ENCODE assay signal across 7 mouse cellular contexts in genomic region chr19:42128052-42128740, GRCm38 (mm10). TPM values are rescaled to one million over a fixed set of nuclear protein-coding genes. Genes with fewer than 3 reads are reported as not detected.
DNase-seq lines count a peak whose midpoint lies in the region; ATAC-seq and TF ChIP-seq lines count a peak whose summit lies in the region.

No protein-coding gene starts in this region.

- H3K4me1 ChIP-seq in megakaryocyte, embryonic 14.5 days = peaks cover 74% of the 10 kb centered on the region
- H3K4me1 ChIP-seq in embryonic fibroblast, embryonic 13.5 days (ENCODE audit: control insufficient read depth, insufficient read depth, low read length) = peaks cover 5% of the 10 kb centered on the region
- H3K4me1 ChIP-seq in intestine, postnatal 0 days (replicated peaks; ENCODE audit: control insufficient read depth, insufficient read depth, low read length) = 0 out of 2 replicates have a peak, but pooled peaks cover 3% of the 10 kb centered on the region
- peaks cover 7% of the 10 kb centered on the region for H3K4me1 ChIP-seq in neural tube, embryonic 14.5 days (ENCODE audit: control insufficient read depth, insufficient read depth, low read length)

- H3K4me3 ChIP-seq in megakaryocyte, embryonic 14.5 days (replicated peaks) = peak overlapping the region; percentile 95
- peak overlapping the region; percentile 77 for H3K4me3 ChIP-seq in embryonic fibroblast, embryonic 13.5 days (ENCODE audit: insufficient read depth, low read length)
- H3K4me3 ChIP-seq in intestine, postnatal 0 days (ENCODE audit: low read depth, low read length) = peak overlapping the region; percentile 58
- H3K4me3 ChIP-seq in neural tube, embryonic 14.5 days (ENCODE audit: low read depth, low read length) = peak overlapping the region; percentile 52

- no peaks in the 10 kb centered on the region for H3K27me3 ChIP-seq in megakaryocyte, embryonic 14.5 days (replicated peaks)
- H3K27me3 ChIP-seq in intestine, postnatal 0 days (replicated peaks; ENCODE audit: control insufficient read depth, insufficient read depth, low read length) = no peaks in the 10 kb centered on the region
- H3K27me3 ChIP-seq in neural tube, embryonic 14.5 days (ENCODE audit: control insufficient read depth, insufficient read depth, low read length) = no peaks in the 10 kb centered on the region; the same call in 1 of the 2 replicates

- H3K9me3 ChIP-seq in megakaryocyte, embryonic 14.5 days = no peaks in the 10 kb centered on the region
- H3K9me3 ChIP-seq in intestine, postnatal 0 days (ENCODE audit: control insufficient read depth) = no peaks in the 10 kb centered on the region
- H3K9me3 ChIP-seq in neural tube, embryonic 14.5 days (ENCODE audit: control insufficient read depth, low read length) = no peaks in the 10 kb centered on the region

- ATAC-seq in megakaryocyte, adult 5-6 weeks (ENCODE audit: poor library complexity, severe bottlenecking) = no peak
- peak; percentile 0; the same call in 1 of the 2 replicates for ATAC-seq in intestine, postnatal 0 days
- ATAC-seq in neural tube, embryonic 14.5 days (ENCODE audit: low read depth) = 0 out of 2 replicates have a peak, but pooled peaks have one; percentile 1

- TF ChIP-seq CTCF in embryonic fibroblast, embryonic 13.5 days (IDR thresholded peaks at IDR 0.05; ENCODE audit: borderline replicate concordance, insufficient read depth, low read length) = no peak
- no peak for TF ChIP-seq CTCF in intestine, postnatal 0 days (IDR thresholded peaks at IDR 0.05; ENCODE audit: low read depth)

- peaks cover 23% of the 10 kb centered on the region for H3K36me3 ChIP-seq in megakaryocyte, embryonic 14.5 days (replicated peaks; ENCODE audit: low read length)
- peaks cover 16% of the 10 kb centered on the region for H3K36me3 ChIP-seq in intestine, postnatal 0 days (ENCODE audit: control insufficient read depth, insufficient read depth)
- 0 out of 2 replicates have a peak, but pooled peaks cover 1% of the 10 kb centered on the region for H3K36me3 ChIP-seq in neural tube, embryonic 14.5 days (ENCODE audit: control insufficient read depth, insufficient read depth, low read length)

- peak overlapping the region; percentile 90 for H3K4me2 ChIP-seq in intestine, postnatal 0 days (replicated peaks; ENCODE audit: low read depth)
- H3K4me2 ChIP-seq in neural tube, embryonic 14.5 days (ENCODE audit: low read depth, low read length) = peak overlapping the region; percentile 98

- peak overlapping the region; percentile 74 for H3K27ac ChIP-seq in embryonic fibroblast, embryonic 13.5 days (ENCODE audit: insufficient read depth, low read length)
- H3K27ac ChIP-seq in intestine, postnatal 0 days (ENCODE audit: low read depth, low read length) = peak overlapping the region; percentile 70
- no peak overlapping the region for H3K27ac ChIP-seq in neural tube, embryonic 14.5 days (ENCODE audit: low read depth, low read length)

- no peak for TF ChIP-seq POLR2A in embryonic fibroblast, embryonic 13.5 days (IDR thresholded peaks at IDR 0.05; ENCODE audit: low read depth, low read length)

- 4% methylated on average over 23 of the region's 23 CpGs for WGBS in intestine, postnatal 0 days
- WGBS in neural tube, embryonic 14.5 days = 6% methylated on average over 23 of the region's 23 CpGs

- no peak for DNase-seq in layer of hippocampus, adult 9-10 months (ENCODE audit: low spot score)
- no peak for DNase-seq in adrenal gland, adult (ENCODE audit: inconsistent age in 2 of 2, low spot score in 1 of 2)

- H3K9ac ChIP-seq in intestine, postnatal 0 days (ENCODE audit: low read depth, low read length) = peak overlapping the region; percentile 79
- H3K9ac ChIP-seq in neural tube, embryonic 14.5 days (replicated peaks; ENCODE audit: low read depth, low read length) = peak overlapping the region; percentile 69

RNA-seq across cellular contexts. Expression of gene Avpi1, which starts 0.7 kb away (rescaled TPM):
- 15.5 and 38.7 TPM in 2 replicates for polyA plus RNA-seq in megakaryocyte, embryonic 14.5 days (2012; ENCODE audit: insufficient read depth, low replicate concordance)
- total RNA-seq in megakaryocyte, adult 5-6 weeks (2015) = 1.1 and 1.7 TPM in 2 replicates
- 2.9 and 6.2 TPM in 2 replicates for total RNA-seq in megakaryocyte, adult 5-6 weeks (2017)
- polyA plus RNA-seq in embryonic fibroblast, embryonic 13.5 days (2011; ENCODE audit: insufficient read length, low read depth, missing spikeins) = 18.4 TPM in 2 replicates
- polyA plus RNA-seq in intestine, postnatal 0 days (2015; fragmentation: Nextera tagmentation; extraction: Ambion mirVana) = 39.8 and 40.5 TPM in 2 replicates
- 9.4 and 10.8 TPM in 2 replicates for polyA plus RNA-seq in neural tube, embryonic 14.5 days (2014; fragmentation: Nextera tagmentation; extraction: Ambion mirVana)

RNA-seq across cellular contexts. Expression of gene Marveld1, which starts 19.0 kb away (rescaled TPM):
- 3.6 and 10.8 TPM in 2 replicates for polyA plus RNA-seq in megakaryocyte, embryonic 14.5 days (2012; ENCODE audit: insufficient read depth, low replicate concordance)
- total RNA-seq in megakaryocyte, adult 5-6 weeks (2015) = 5.7 and 6.7 TPM in 2 replicates
- 7.9 and 9.4 TPM in 2 replicates for total RNA-seq in megakaryocyte, adult 5-6 weeks (2017)
- 64.5 and 68.2 TPM in 2 replicates for polyA plus RNA-seq in embryonic fibroblast, embryonic 13.5 days (2011; ENCODE audit: insufficient read length, low read depth, missing spikeins)
- polyA plus RNA-seq in intestine, postnatal 0 days (2015; fragmentation: Nextera tagmentation; extraction: Ambion mirVana) = 9.0 and 9.6 TPM in 2 replicates
- 2.1 and 3.2 TPM in 2 replicates for polyA plus RNA-seq in neural tube, embryonic 14.5 days (2014; fragmentation: Nextera tagmentation; extraction: Ambion mirVana)

RNA-seq across cellular contexts. Expression of gene Zfyve27, which starts 35.6 kb away (rescaled TPM):
- 6.6 and 12.2 TPM in 2 replicates for polyA plus RNA-seq in megakaryocyte, embryonic 14.5 days (2012; ENCODE audit: insufficient read depth, low replicate concordance)
- total RNA-seq in megakaryocyte, adult 5-6 weeks (2015) = 7.9 and 13.1 TPM in 2 replicates
- total RNA-seq in megakaryocyte, adult 5-6 weeks (2017) = 21.3 and 26.3 TPM in 2 replicates
- polyA plus RNA-seq in embryonic fibroblast, embryonic 13.5 days (2011; ENCODE audit: insufficient read length, low read depth, missing spikeins) = 13.3 and 15.4 TPM in 2 replicates
- polyA plus RNA-seq in intestine, postnatal 0 days (2015; fragmentation: Nextera tagmentation; extraction: Ambion mirVana) = 13.3 and 14.7 TPM in 2 replicates
- polyA plus RNA-seq in neural tube, embryonic 14.5 days (2014; fragmentation: Nextera tagmentation; extraction: Ambion mirVana) = 34.2 and 37.2 TPM in 2 replicates

RNA-seq across cellular contexts. Expression of gene Pi4k2a, which starts 37.9 kb away (rescaled TPM):
- 8.3 and 14.6 TPM in 2 replicates for polyA plus RNA-seq in megakaryocyte, embryonic 14.5 days (2012; ENCODE audit: insufficient read depth, low replicate concordance)
- 12.0 and 12.2 TPM in 2 replicates for total RNA-seq in megakaryocyte, adult 5-6 weeks (2015)
- total RNA-seq in megakaryocyte, adult 5-6 weeks (2017) = 9.9 and 10.7 TPM in 2 replicates
- polyA plus RNA-seq in embryonic fibroblast, embryonic 13.5 days (2011; ENCODE audit: insufficient read length, low read depth, missing spikeins) = 25.6 and 27.7 TPM in 2 replicates
- 47.2 and 52.2 TPM in 2 replicates for polyA plus RNA-seq in intestine, postnatal 0 days (2015; fragmentation: Nextera tagmentation; extraction: Ambion mirVana)
- 35.3 and 40.7 TPM in 2 replicates for polyA plus RNA-seq in neural tube, embryonic 14.5 days (2014; fragmentation: Nextera tagmentation; extraction: Ambion mirVana)

RNA-seq across cellular contexts. Expression of gene Morn4, which starts 42.0 kb away (rescaled TPM):
- 2.0 TPM in 1 of 2 replicates, not detected in the other for polyA plus RNA-seq in megakaryocyte, embryonic 14.5 days (2012; ENCODE audit: insufficient read depth, low replicate concordance)
- total RNA-seq in megakaryocyte, adult 5-6 weeks (2015) = 0.36 TPM in 1 of 2 replicates, not detected in the other
- total RNA-seq in megakaryocyte, adult 5-6 weeks (2017) = 0.07 TPM in 1 of 2 replicates, not detected in the other
- polyA plus RNA-seq in embryonic fibroblast, embryonic 13.5 days (2011; ENCODE audit: insufficient read length, low read depth, missing spikeins) = 8.2 and 9.6 TPM in 2 replicates
- 14.5 and 15.9 TPM in 2 replicates for polyA plus RNA-seq in intestine, postnatal 0 days (2015; fragmentation: Nextera tagmentation; extraction: Ambion mirVana)
- 118 and 131 TPM in 2 replicates for polyA plus RNA-seq in neural tube, embryonic 14.5 days (2014; fragmentation: Nextera tagmentation; extraction: Ambion mirVana)
